Mouse (Mus musculus) midbrain, embryonic 12.5 days (tissue): ENCODE measurements around the gene Galns. TPM values are rescaled to one million over a fixed set of nuclear protein-coding genes. Genes with fewer than 3 reads are reported as not detected.

Experiments
- ATAC-seq: fragments of 200-750 bp; cut with Nextera tagmentation; 2 replicates; pipeline ENCODE4 v1.8.0; 2017; ENCODE audit warnings: low read depth, moderate TSS enrichment, moderate library complexity; ENCODE audit not compliant: low FRiP score
- H3K27ac ChIP-seq: fragments of 300-500 bp; sonication (generic); replicated peaks from 2 replicates; pipeline ENCODE4 v1.5.1; 2016; ENCODE audit warnings: mild to moderate bottlenecking
- H3K27me3 ChIP-seq: fragments of 300-500 bp; sonication (generic); 2 replicates; pipeline ENCODE4 v1.6.1; 2016; ENCODE audit warnings: mild to moderate bottlenecking
- H3K36me3 ChIP-seq: fragments of 300-500 bp; sonication (generic); 2 replicates; pipeline ENCODE4 v1.6.1; 2016
- H3K4me1 ChIP-seq: fragments of 300-500 bp; sonication (generic); 2 replicates; pipeline ENCODE4 v1.6.1; 2016
- H3K4me2 ChIP-seq: fragments of 300-500 bp; sonication (generic); replicated peaks from 2 replicates; pipeline ENCODE4 v1.6.1; 2016; ENCODE audit warnings: mild to moderate bottlenecking, moderate library complexity
- H3K4me3 ChIP-seq: fragments of 300-500 bp; sonication (generic); 2 replicates; pipeline ENCODE4 v1.5.1; 2016; ENCODE audit warnings: mild to moderate bottlenecking
- H3K9ac ChIP-seq: fragments of 300-500 bp; sonication (generic); replicated peaks from 2 replicates; pipeline ENCODE4 v1.6.1; 2016; ENCODE audit warnings: mild to moderate bottlenecking, moderate library complexity
- H3K9me3 ChIP-seq: fragments of 300-500 bp; sonication (generic); 2 replicates; pipeline ENCODE4 v1.6.1; 2016; ENCODE audit warnings: mild to moderate bottlenecking
- WGBS: fragments of 180-500 bp; shearing (Covaris S2); methylation state at CpG from one replicate; pipeline ENCODE4 v1.1.7; 2016; 5-methylcytosine and 5-hydroxymethylcytosine counted together
- polyA plus RNA-seq: library from polyadenylated mRNA; unstranded; fragments of >200 nt; fragmentation: Nextera tagmentation; extraction: Ambion mirVana; gene quantifications from 2 replicates; pipeline ENCODE4 v1.2.1, GENCODE M21; 2016

The Galns gene
- polyA plus RNA-seq, 1 experiment from 2014 or later, result 5.7 TPM

GRCm38 (mm10) chr8:122630696-122631095 lies 19.4 kb upstream of the Galns start:
- Histone ChIP-seq H3K9me3 (no peaks in the 10 kb centered on the region), H3K36me3 (peaks cover 31% of the 10 kb centered on the region), H3K4me2 (peak overlapping the region; percentile 5; the same call in 1 of the 2 replicates), H3K4me3 (no peak overlapping the region), H3K27me3 (peaks cover 15% of the 10 kb centered on the region), H3K4me1 (peaks cover 5% of the 10 kb centered on the region), H3K9ac (peak overlapping the region; percentile 17; the same call in 1 of the 2 replicates), H3K27ac (no peak overlapping the region)
- WGBS, result 55% methylated on average over 22 of the region's 22 CpGs
- ATAC-seq, result no peak

DNA sequence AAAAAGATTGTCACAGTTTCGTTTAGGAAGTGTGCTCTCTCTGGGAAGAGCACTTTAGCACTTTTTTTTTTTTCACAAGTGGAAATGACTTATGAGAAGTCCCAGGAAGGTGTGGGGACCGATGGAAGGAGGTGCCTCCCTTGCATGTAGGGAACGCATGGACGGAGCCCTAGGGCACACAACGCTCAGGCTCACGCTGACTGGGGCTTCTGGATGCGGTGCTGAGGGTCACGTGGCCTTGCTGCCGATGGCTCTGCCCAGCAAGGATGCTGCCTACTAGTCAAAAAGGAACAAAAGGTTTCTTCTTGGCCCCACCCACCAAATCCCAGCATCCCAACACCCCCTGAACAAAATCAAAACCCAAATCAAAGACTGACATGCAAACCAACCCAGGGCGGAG lies 18.1 kb upstream of the Galns start:
- peaks cover 18% of the 10 kb centered on the region for H3K36me3 ChIP-seq
- H3K27ac ChIP-seq, result no peak overlapping the region
- no peaks in the 10 kb centered on the region for H3K9me3 ChIP-seq
- H3K4me1 ChIP-seq, result peaks cover 5% of the 10 kb centered on the region
- no peak for ATAC-seq
- no peak overlapping the region for H3K4me3 ChIP-seq
- H3K4me2 ChIP-seq, result no peak overlapping the region
- H3K27me3 ChIP-seq, result peaks cover 13% of the 10 kb centered on the region
- 21% methylated on average over 10 of the region's 10 CpGs for WGBS
- H3K9ac ChIP-seq, result no peak overlapping the region

- H3K4me1 ChIP-seq, result peaks cover 5% of the 10 kb centered on the region
- no peaks in the 10 kb centered on the region for H3K36me3 ChIP-seq
- no peak overlapping the region for H3K4me3 ChIP-seq
- no peak overlapping the region for H3K9ac ChIP-seq
- 82% methylated on average over 2 of the region's 2 CpGs for WGBS
- H3K4me2 ChIP-seq, result no peak overlapping the region
- H3K27ac ChIP-seq, result no peak overlapping the region
- no peak for ATAC-seq
- no peaks in the 10 kb centered on the region for H3K9me3 ChIP-seq
- H3K27me3 ChIP-seq, result peaks cover 13% of the 10 kb centered on the region
Measured at GRCm38 (mm10) chr8:122626896-122627295, 15.6 kb upstream of the Galns start.

DNA sequence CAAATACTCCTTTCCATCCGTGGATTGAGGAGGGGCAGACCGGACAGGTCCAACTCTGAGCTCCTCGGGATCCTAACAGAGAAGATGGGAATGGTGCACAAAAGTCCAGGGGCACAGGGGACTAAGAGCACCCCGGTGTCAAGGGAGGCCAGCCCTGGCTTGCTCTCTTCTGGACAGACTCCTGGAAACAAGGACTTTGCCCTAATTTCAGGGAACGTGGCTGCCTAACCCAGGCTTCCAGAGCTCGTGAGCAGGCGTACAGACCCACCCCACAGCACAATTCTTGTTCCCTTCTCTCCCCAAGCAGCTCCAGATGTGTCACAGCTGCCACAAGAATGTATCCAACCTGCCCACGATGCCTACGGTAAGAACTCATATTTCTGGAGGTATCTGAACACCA lies 14.5 kb upstream of the Galns start:
- peaks cover 4% of the 10 kb centered on the region for H3K4me1 ChIP-seq
- ATAC-seq, result no peak
- H3K36me3 ChIP-seq, result no peaks in the 10 kb centered on the region
- peaks cover 12% of the 10 kb centered on the region for H3K27me3 ChIP-seq
- H3K27ac ChIP-seq, result no peak overlapping the region
- no peak overlapping the region for H3K9ac ChIP-seq
- H3K9me3 ChIP-seq, result no peaks in the 10 kb centered on the region
- no peak overlapping the region for H3K4me3 ChIP-seq
- WGBS, result 85% methylated on average over 9 of the region's 9 CpGs
- no peak overlapping the region for H3K4me2 ChIP-seq

- WGBS, result 74% methylated on average over 5 of the region's 5 CpGs
- Histone ChIP-seq H3K4me1 (0 out of 2 replicates have a peak, but pooled peaks cover 3% of the 10 kb centered on the region), H3K36me3 (no peaks in the 10 kb centered on the region), H3K4me3 (no peak overlapping the region), H3K9ac (no peak overlapping the region), H3K4me2 (no peak overlapping the region), H3K9me3 (no peaks in the 10 kb centered on the region), H3K27me3 (peaks cover 5% of the 10 kb centered on the region), H3K27ac (no peak overlapping the region)
- ATAC-seq, result no peak
Measured at GRCm38 (mm10) chr8:122624653-122625052, 13.4 kb upstream of the Galns start.

- 93% methylated on average over 17 of the region's 17 CpGs for WGBS
- ATAC-seq, result no peak
- Histone ChIP-seq H3K9me3 (no peaks in the 10 kb centered on the region), H3K4me1 (0 out of 2 replicates have a peak, but pooled peaks cover 5% of the 10 kb centered on the region), H3K9ac (no peak overlapping the region), H3K36me3 (no peaks in the 10 kb centered on the region), H3K27me3 (peaks cover 5% of the 10 kb centered on the region), H3K4me3 (no peak overlapping the region), H3K4me2 (no peak overlapping the region), H3K27ac (no peak overlapping the region)
Measured at GRCm38 (mm10) chr8:122623844-122624642, 12.8 kb upstream of the Galns start.

GRCm38 (mm10) chr8:122622727-122623126 lies 11.5 kb upstream of the Galns start, which contains the start of gene Pabpn1l:
TSS of gene Pabpn1l (minus strand) at chr8:122622739.
- Histone ChIP-seq H3K4me2 (no peak within 1 kb of the TSS), H3K4me1 (peaks cover 10% of the 10 kb centered on the region), H3K9ac (no peak within 1 kb of the TSS), H3K36me3 (no peaks in the 10 kb centered on the region), H3K9me3 (no peaks in the 10 kb centered on the region), H3K4me3 (no peak within 1 kb of the TSS), H3K27me3 (no peaks in the 10 kb centered on the region), H3K27ac (no peak within 1 kb of the TSS)
- 64% methylated on average over 6 of the region's 6 CpGs for WGBS
- no peak for ATAC-seq

DNA sequence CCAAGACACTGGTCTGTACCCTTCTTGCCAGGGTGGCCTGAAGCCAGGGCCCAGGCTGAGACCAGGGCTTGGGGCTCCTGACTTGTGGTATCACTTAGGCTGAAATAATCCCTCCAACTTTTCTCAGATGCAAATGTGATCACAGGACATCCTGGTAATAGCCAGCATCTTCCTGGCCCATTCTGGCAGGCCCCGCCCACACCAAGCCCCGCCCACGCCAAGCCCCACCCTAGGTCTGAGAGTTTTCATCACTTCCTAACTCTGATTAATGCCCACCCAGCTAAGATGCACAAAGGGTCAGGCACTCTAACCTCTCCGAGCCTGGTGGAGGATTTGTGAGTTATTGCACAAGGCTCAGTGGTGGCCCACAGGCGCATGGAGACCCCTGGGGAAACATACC lies 9.2 kb upstream of the Galns start:
- Histone ChIP-seq H3K4me2 (no peak overlapping the region), H3K27ac (no peak overlapping the region), H3K27me3 (no peaks in the 10 kb centered on the region), H3K9me3 (no peaks in the 10 kb centered on the region), H3K9ac (no peak overlapping the region), H3K4me1 (peaks cover 10% of the 10 kb centered on the region), H3K4me3 (no peak overlapping the region), H3K36me3 (0 out of 2 replicates have a peak, but pooled peaks cover 3% of the 10 kb centered on the region)
- ATAC-seq, result no peak
- 51% methylated on average over 5 of the region's 5 CpGs for WGBS

GRCm38 (mm10) chr8:122618660-122619378 lies 7.6 kb upstream of the Galns start:
- ATAC-seq, result no peak
- Histone ChIP-seq H3K4me1 (peaks cover 10% of the 10 kb centered on the region), H3K9me3 (no peaks in the 10 kb centered on the region), H3K4me3 (no peak overlapping the region), H3K27me3 (no peaks in the 10 kb centered on the region), H3K27ac (no peak overlapping the region), H3K4me2 (no peak overlapping the region), H3K36me3 (0 out of 2 replicates have a peak, but pooled peaks cover 9% of the 10 kb centered on the region), H3K9ac (no peak overlapping the region)
- 67% methylated on average over 6 of the region's 6 CpGs for WGBS

DNA sequence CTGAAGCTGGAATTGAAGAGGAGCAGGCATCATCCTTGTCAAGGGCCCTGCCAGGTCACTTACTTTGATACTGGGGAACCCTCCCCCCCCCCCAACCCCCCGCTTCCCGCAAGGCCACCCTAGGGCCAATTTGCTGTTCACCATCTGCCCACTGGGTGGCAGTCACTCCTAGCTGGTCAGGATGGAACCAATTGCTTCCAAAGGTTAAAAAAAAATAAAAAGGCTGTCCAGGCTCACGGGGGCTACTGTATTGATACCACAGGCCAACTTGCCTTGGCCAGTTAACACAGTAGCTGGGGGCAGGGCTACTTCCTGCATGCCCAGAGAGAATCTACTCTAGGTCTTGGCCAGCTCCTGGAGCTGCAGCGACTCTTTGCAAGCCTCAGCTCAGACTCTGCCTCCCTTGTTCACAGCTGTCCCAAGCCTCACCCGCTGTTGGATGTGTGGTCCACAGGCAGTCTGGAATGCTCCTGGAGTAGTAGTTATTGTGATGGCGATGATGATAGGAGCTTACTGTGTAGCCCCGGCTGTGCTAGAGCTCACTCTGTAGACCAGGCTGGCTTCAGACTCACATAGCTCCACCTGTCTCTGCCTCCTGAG lies 6.8 kb upstream of the Galns start:
- Histone ChIP-seq H3K9me3 (no peaks in the 10 kb centered on the region), H3K9ac (no peak overlapping the region), H3K4me2 (no peak overlapping the region), H3K27me3 (no peaks in the 10 kb centered on the region), H3K4me3 (no peak overlapping the region), H3K4me1 (peaks cover 10% of the 10 kb centered on the region), H3K27ac (no peak overlapping the region), H3K36me3 (0 out of 2 replicates have a peak, but pooled peaks cover 9% of the 10 kb centered on the region)
- 32% methylated on average over 5 of the region's 7 CpGs for WGBS
- ATAC-seq, result no peak

DNA sequence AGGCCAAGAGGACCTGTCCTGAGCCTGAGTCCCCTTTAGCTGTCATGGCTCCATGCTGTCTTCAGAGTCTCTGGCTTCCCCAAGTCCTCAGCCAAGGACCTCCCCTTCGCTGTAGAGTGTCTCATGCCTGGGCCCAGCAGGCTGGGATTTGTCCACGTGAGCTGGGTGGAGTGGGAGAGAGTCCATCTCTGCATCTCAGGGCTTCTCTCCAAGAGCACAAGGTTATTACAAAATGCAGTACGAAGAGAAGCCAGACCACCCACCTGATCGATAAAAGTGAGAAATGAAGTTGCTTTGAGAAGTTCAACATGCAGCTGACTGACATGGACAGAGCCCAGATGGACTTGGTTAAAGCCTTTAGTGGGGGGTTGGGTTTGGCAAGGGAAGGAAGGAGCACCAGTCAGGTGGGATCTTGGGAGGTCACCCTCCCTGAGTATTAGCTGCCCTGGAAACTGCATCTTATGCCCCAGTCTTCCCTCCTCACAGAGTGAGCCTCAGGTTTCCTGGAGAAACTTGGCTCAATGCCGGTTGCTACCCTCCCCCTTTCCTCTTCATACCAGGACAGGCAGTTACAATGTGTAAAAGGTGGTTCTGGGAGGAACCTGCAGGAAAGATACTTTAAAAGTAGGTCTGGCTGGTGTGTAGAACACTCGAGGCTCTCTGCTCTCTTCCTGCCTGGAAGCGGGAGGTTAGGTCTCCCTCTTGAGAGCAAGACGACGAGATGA lies 5.1 kb upstream of the Galns start:
- no peaks in the 10 kb centered on the region for H3K27me3 ChIP-seq

More for the DNA sequence above, 5.1 kb upstream of the Galns start:
- Histone ChIP-seq H3K4me1 (peaks cover 19% of the 10 kb centered on the region), H3K9me3 (no peaks in the 10 kb centered on the region), H3K9ac (no peak overlapping the region), H3K27ac (no peak overlapping the region), H3K36me3 (0 out of 2 replicates have a peak, but pooled peaks cover 9% of the 10 kb centered on the region), H3K4me3 (no peak overlapping the region), H3K4me2 (no peak overlapping the region)
- 80% methylated on average over 9 of the region's 9 CpGs for WGBS
- no peak for ATAC-seq
